Mouse (Mus musculus): ENCODE measurements around the gene Adamtsl3. TPM values are rescaled to one million over a fixed set of nuclear protein-coding genes. Genes with fewer than 3 reads are reported as not detected.

The Adamtsl3 gene
- polyA plus RNA-seq, 1 experiment, result not detected

DNA sequence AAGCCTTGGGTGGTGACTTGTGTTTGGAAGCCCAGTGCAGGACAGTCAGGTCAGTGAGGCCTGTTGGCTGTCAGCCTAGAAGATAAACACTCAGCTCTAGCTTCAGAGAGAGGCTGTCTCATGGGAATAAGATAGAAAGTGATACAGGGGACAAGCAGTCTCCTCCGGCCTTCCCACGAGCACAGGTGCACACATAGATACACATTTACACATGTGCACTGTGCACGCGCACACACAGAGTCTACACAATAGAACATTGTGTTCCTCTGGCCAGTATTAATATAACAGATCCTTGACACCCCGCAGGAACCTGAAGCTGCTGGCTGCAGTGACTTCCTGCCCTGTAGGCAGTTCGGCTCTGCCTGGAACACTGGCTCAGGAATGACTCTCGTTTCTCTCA lies 44.3 kb downstream of the Adamtsl3 start:
- Histone ChIP-seq H3K27ac (ENCODE audit: insufficient read depth, low read depth, low read length) (no peak overlapping the region), H3K4me1 (ENCODE audit: control insufficient read depth, insufficient read depth, low read length) (no peaks in the 10 kb centered on the region), H3K4me3 (ENCODE audit: insufficient read depth, low read length) (no peak overlapping the region)
- no peak for TF ChIP-seq CTCF (IDR thresholded peaks at IDR 0.05; ENCODE audit: low read depth, low read length)
- no peak for TF ChIP-seq POLR2A (IDR thresholded peaks at IDR 0.05; ENCODE audit: borderline replicate concordance, low read depth, low read length)

GRCm38 (mm10) chr7:82382843-82383535 lies 47.5 kb downstream of the Adamtsl3 start:
- Histone ChIP-seq H3K4me1 (ENCODE audit: control insufficient read depth, insufficient read depth, low read length) (no peaks in the 10 kb centered on the region), H3K4me3 (ENCODE audit: insufficient read depth, low read length) (no peak overlapping the region), H3K27ac (ENCODE audit: insufficient read depth, low read depth, low read length) (no peak overlapping the region)
- TF ChIP-seq POLR2A (IDR thresholded peaks at IDR 0.05; ENCODE audit: borderline replicate concordance, low read depth, low read length) (no peak), CTCF (IDR thresholded peaks at IDR 0.05; ENCODE audit: low read depth, low read length) (no peak)

DNA sequence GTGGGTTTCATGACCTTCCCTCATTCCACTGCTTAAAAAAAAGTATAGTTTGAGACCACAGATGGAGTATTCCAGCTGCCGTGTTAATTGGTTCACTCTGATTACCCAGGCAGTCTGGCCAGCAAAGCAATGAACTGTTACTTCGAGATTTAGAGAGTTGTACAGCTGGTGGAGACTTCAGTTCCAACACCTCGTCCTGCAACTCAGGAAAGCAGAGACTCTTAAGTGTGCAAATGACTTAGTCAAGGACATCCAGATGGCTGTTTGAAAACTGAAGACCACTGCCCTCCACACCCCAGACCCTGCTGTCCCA lies 48.0 kb downstream of the Adamtsl3 start:
- no peaks in the 10 kb centered on the region for H3K4me1 ChIP-seq (ENCODE audit: control insufficient read depth, insufficient read depth, low read length)
- no peak overlapping the region for H3K27ac ChIP-seq (ENCODE audit: insufficient read depth, low read depth, low read length)
- TF ChIP-seq CTCF (IDR thresholded peaks at IDR 0.05; ENCODE audit: low read depth, low read length) (no peak), POLR2A (IDR thresholded peaks at IDR 0.05; ENCODE audit: borderline replicate concordance, low read depth, low read length) (no peak)

DNA sequence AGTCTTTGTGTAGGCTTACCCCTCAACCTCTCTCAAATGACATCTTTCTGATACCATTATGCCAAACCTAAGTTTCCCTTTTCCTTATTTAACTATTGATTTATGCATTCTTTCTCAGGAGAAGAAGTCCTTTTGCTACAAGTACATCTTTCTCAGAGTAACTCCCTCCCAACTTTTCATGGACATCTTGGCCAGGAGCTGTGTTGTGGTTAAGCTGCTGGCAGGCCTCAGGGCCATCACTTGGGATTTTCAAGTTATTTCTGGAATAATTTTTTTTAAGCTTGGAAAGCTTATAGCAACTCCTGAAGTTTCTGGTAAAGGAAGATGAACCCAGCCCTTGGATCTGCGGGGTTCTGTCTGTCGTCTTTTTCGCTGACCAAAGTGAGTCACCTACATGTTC lies 51.6 kb downstream of the Adamtsl3 start:
- Histone ChIP-seq H3K27ac (ENCODE audit: insufficient read depth, low read depth, low read length) (no peak overlapping the region), H3K4me1 (ENCODE audit: control insufficient read depth, insufficient read depth, low read length) (no peaks in the 10 kb centered on the region), H3K4me3 (ENCODE audit: insufficient read depth, low read length) (no peak overlapping the region)
- TF ChIP-seq POLR2A (IDR thresholded peaks at IDR 0.05; ENCODE audit: borderline replicate concordance, low read depth, low read length) (no peak), CTCF (IDR thresholded peaks at IDR 0.05; ENCODE audit: low read depth, low read length) (no peak)

More for the DNA sequence above, 48.0 kb downstream of the Adamtsl3 start:
- no peak overlapping the region for H3K4me3 ChIP-seq (ENCODE audit: insufficient read depth, low read length)

DNA sequence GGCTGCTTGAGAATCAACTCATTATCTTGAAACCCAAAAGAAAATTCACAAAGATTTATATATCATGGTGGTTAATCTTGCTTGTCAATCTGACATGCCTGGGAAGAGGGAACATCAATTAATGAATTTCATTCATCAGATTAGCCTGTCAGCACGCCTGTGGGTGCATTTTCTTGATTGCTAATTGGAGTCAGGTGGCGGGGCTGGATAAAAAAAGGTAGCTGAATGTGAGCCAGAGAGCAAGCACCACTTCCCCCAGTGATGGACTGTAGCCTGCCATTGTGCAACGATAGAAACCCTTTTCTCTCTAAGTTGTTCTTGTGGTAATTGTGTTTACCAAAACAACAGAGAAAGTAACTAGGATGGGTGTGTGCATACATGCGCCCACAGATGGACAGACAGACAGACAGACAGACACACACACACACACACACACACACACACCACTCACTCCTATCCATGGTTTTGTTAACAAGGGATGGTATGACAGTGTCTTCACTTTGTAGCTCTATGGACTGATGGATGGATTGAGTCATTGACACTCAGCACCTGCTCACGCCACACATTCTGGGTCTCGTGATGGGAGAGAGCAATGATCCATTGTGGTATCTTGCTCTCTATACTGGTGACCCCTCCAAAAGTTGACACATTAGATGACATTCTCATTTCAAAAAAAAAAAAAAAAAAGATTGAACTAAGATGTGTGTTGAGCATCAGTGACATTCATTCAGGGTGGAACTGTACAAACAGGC lies 59.1 kb downstream of the Adamtsl3 start:
- TF ChIP-seq CTCF (IDR thresholded peaks at IDR 0.05; ENCODE audit: low read depth, low read length) (no peak), POLR2A (IDR thresholded peaks at IDR 0.05; ENCODE audit: borderline replicate concordance, low read depth, low read length) (no peak)
- Histone ChIP-seq H3K27ac (ENCODE audit: insufficient read depth, low read depth, low read length) (no peak overlapping the region), H3K4me1 (ENCODE audit: control insufficient read depth, insufficient read depth, low read length) (no peaks in the 10 kb centered on the region), H3K4me3 (ENCODE audit: insufficient read depth, low read length) (no peak overlapping the region)

GRCm38 (mm10) chr7:82395239-82395638 lies 59.7 kb downstream of the Adamtsl3 start:
- H3K4me1 ChIP-seq (ENCODE audit: control insufficient read depth, insufficient read depth, low read length), result no peaks in the 10 kb centered on the region

DNA sequence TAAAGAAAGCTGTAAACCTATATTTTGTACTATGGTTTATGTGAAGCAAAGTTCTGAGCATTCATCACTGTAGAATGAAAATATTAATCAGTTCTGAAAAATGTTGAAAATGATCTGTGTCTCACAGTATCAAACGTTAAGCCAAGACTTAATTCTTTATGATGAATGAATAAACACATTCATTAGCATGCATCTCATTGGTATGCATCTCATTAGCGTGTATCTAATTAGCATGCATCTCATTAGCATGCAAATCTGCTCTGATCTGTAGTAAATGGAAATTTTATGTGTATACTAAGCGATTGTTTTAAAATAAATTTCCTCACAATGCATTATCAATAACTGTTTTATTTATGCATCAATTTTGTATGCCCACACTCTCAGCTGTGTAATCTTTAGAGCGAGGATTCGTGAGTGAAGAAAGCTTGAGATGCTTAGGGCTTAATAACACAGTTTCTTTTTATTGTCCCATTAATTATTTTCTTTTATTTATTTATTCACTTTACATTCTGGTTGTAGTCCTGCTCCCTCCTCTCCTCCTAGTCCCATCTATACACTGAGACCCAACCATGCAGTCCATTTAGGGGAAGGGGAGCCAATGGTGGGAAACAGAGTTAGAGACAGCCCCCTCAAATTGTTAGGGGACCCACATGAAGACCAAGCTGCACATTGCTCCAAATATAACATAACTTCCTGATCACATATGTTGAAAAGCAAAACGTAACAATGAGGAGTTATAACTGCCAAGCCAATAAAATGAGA lies 60.4 kb downstream of the Adamtsl3 start:
- Histone ChIP-seq H3K27ac (ENCODE audit: insufficient read depth, low read depth, low read length) (no peak overlapping the region), H3K4me1 (ENCODE audit: control insufficient read depth, insufficient read depth, low read length) (no peaks in the 10 kb centered on the region), H3K4me3 (ENCODE audit: insufficient read depth, low read length) (no peak overlapping the region)
- TF ChIP-seq POLR2A (IDR thresholded peaks at IDR 0.05; ENCODE audit: borderline replicate concordance, low read depth, low read length) (no peak), CTCF (IDR thresholded peaks at IDR 0.05; ENCODE audit: low read depth, low read length) (no peak)

More at GRCm38 (mm10) chr7:82395239-82395638, 59.7 kb downstream of the Adamtsl3 start:
- H3K4me3 ChIP-seq (ENCODE audit: insufficient read depth, low read length), result no peak overlapping the region
- no peak for TF ChIP-seq POLR2A (IDR thresholded peaks at IDR 0.05; ENCODE audit: borderline replicate concordance, low read depth, low read length)
- TF ChIP-seq CTCF (IDR thresholded peaks at IDR 0.05; ENCODE audit: low read depth, low read length), result no peak
- no peak overlapping the region for H3K27ac ChIP-seq (ENCODE audit: insufficient read depth, low read depth, low read length)

DNA sequence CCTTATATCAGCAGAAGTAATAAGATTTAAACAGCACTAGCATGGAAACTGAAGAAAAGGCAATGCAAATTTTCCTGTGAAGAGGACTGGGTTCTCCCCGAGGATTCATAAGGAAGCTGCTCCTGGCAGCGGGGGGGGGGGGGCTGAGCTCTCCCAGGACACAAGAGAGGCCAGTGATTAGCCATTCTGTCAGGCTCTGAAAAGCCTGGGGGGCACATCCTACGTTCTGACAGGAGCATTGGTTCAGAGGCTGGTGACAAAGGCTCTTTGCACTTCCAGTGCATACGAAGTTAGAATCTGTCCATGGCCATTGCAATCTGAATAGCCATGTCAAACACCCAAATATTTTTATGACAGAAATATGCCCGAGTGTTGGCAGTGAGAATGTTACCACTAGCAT lies 61.4 kb downstream of the Adamtsl3 start:
- TF ChIP-seq CTCF (IDR thresholded peaks at IDR 0.05; ENCODE audit: low read depth, low read length), result no peak
- TF ChIP-seq POLR2A (IDR thresholded peaks at IDR 0.05; ENCODE audit: borderline replicate concordance, low read depth, low read length), result no peak
- Histone ChIP-seq H3K27ac (ENCODE audit: insufficient read depth, low read depth, low read length) (no peak overlapping the region), H3K4me1 (ENCODE audit: control insufficient read depth, insufficient read depth, low read length) (no peaks in the 10 kb centered on the region), H3K4me3 (ENCODE audit: insufficient read depth, low read length) (no peak overlapping the region)

DNA sequence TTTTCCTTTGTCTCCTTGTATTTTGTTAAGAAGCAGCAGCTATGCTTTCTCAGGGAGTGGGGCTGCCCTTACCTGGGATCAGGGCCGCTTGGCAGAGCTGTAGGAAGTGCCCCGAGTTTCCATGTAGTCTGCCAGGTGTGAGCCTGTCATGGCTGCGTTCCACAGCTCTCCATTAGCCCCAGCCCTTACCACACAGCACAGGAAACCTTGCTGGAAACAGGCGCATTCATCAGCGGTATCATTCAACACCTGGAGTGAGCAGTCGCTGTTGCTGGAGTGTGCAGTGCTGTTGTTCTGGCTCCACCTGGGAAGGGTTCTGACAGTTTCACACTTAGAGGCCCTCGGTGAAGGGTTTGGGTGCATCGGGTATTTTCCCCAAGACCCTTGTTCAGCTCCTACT lies 62.1 kb downstream of the Adamtsl3 start:
- Histone ChIP-seq H3K4me3 (ENCODE audit: insufficient read depth, low read length) (no peak overlapping the region), H3K27ac (ENCODE audit: insufficient read depth, low read depth, low read length) (no peak overlapping the region), H3K4me1 (ENCODE audit: control insufficient read depth, insufficient read depth, low read length) (no peaks in the 10 kb centered on the region)
- TF ChIP-seq POLR2A (IDR thresholded peaks at IDR 0.05; ENCODE audit: borderline replicate concordance, low read depth, low read length) (no peak), CTCF (IDR thresholded peaks at IDR 0.05; ENCODE audit: low read depth, low read length) (no peak)
